Mouse (Mus musculus) bone marrow, adult 2 months (tissue): ENCODE measurements around the gene Ccdc40.

Experiments used
- CTCF ChIP-seq: fragments of 200-500 bp; IDR thresholded peaks from 2 replicates; pipeline ENCODE4 v1.5.1; 2011; ENCODE audit warnings: low read length, control low read depth; ENCODE audit not compliant: control insufficient read depth, insufficient read depth
- POLR2A ChIP-seq: fragments of 200-500 bp; IDR thresholded peaks from 2 replicates; pipeline ENCODE4 v1.6.1; 2011; ENCODE audit warnings: low read depth, mild to moderate bottlenecking, control low read depth, low read length, borderline replicate concordance; ENCODE audit not compliant: control insufficient read depth

GRCm38 (mm10) chr11:119192605-119193004 lies 35.8 kb upstream of the Ccdc40 start:
- TF ChIP-seq CTCF (no peak), POLR2A (no peak)
